Mouse (Mus musculus): ENCODE measurements around the gene Gzmk. TPM values are rescaled to one million over a fixed set of nuclear protein-coding genes. Genes with fewer than 3 reads are reported as not detected.

The Gzmk gene
- total RNA-seq, 1 experiment, result not detected

- DNase-seq (ENCODE audit: low read depth, low spot score), result no peak
- peaks cover 0 to 2% of the 10 kb centered on the region in 2 experiments; a peak in 1 of 4 replicates for H3K4me1 ChIP-seq (ENCODE audit: control insufficient read depth in 2 of 2, insufficient read depth in 2 of 2, low read length in 2 of 2, poor library complexity in 1 of 2)
- in situ Hi-C loops (cut with MboI; ENCODE audit: low sequenced_read_pairs in 2 of 2, unreplicated experiment in 2 of 2), result no loop called here
- TF ChIP-seq MAFK (IDR thresholded peaks at IDR 0.05; ENCODE audit: insufficient read depth, low read depth, low read length) (no peak), ZC3H11A (IDR thresholded peaks at IDR 0.05; ENCODE audit: borderline replicate concordance, low read depth, low read length) (no peak), HCFC1 (IDR thresholded peaks at IDR 0.05; ENCODE audit: borderline replicate concordance, insufficient read depth, low read length) (no peak), ZNF384 (IDR thresholded peaks at IDR 0.05; ENCODE audit: low read depth, low read length) (no peak), CHD2 (IDR thresholded peaks at IDR 0.05; ENCODE audit: low read depth, low read length) (no peak)
- no peaks in the 10 kb centered on the region for H3K36me3 ChIP-seq (ENCODE audit: control insufficient read depth, insufficient read depth, low read length, poor library complexity, severe bottlenecking)
- no peak overlapping the region for H3K4me3 ChIP-seq (ENCODE audit: insufficient read depth in 1 of 2, low read depth in 1 of 2, low read length in 2 of 2, poor library complexity in 1 of 2, severe bottlenecking in 1 of 2)
- H3K9me3 ChIP-seq (ENCODE audit: control insufficient read depth, insufficient read depth, low read depth, low read length), result no peaks in the 10 kb centered on the region
- H3K9ac ChIP-seq (ENCODE audit: insufficient read depth, low read depth, low read length, poor library complexity, severe bottlenecking), result no peak overlapping the region
- no peak overlapping the region for H3K27ac ChIP-seq (ENCODE audit: insufficient read depth, low read depth, low read length, poor library complexity, severe bottlenecking)
Measured at GRCm38 (mm10) chr13:113213865-113214264, 11.8 kb downstream of the Gzmk start.

- Histone ChIP-seq H3K27ac (ENCODE audit: insufficient read depth, low read depth, low read length, poor library complexity, severe bottlenecking) (no peak overlapping the region), H3K4me1 (ENCODE audit: control insufficient read depth in 2 of 2, insufficient read depth in 2 of 2, low read length in 2 of 2, poor library complexity in 1 of 2) (peaks cover 0 to 2% of the 10 kb centered on the region in 2 experiments; a peak in 1 of 4 replicates), H3K36me3 (ENCODE audit: control insufficient read depth, insufficient read depth, low read length, poor library complexity, severe bottlenecking) (no peaks in the 10 kb centered on the region), H3K9me3 (ENCODE audit: control insufficient read depth, insufficient read depth, low read depth, low read length) (no peaks in the 10 kb centered on the region), H3K9ac (ENCODE audit: insufficient read depth, low read depth, low read length, poor library complexity, severe bottlenecking) (no peak overlapping the region), H3K4me3 (ENCODE audit: insufficient read depth in 1 of 2, low read depth in 1 of 2, low read length in 2 of 2, poor library complexity in 1 of 2, severe bottlenecking in 1 of 2) (no peak overlapping the region)
- TF ChIP-seq ZNF384 (IDR thresholded peaks at IDR 0.05; ENCODE audit: low read depth, low read length), result no peak
- in situ Hi-C loops (cut with MboI; ENCODE audit: low sequenced_read_pairs in 2 of 2, unreplicated experiment in 2 of 2), result no loop called here
- DNase-seq (ENCODE audit: low read depth, low spot score), result no peak
Measured at GRCm38 (mm10) chr13:113212401-113212800, 13.3 kb downstream of the Gzmk start.

GRCm38 (mm10) chr13:113211345-113211744 lies 14.4 kb downstream of the Gzmk start:
- Histone ChIP-seq H3K36me3 (ENCODE audit: control insufficient read depth, insufficient read depth, low read length, poor library complexity, severe bottlenecking) (no peaks in the 10 kb centered on the region), H3K9ac (ENCODE audit: insufficient read depth, low read depth, low read length, poor library complexity, severe bottlenecking) (no peak overlapping the region), H3K4me3 (ENCODE audit: insufficient read depth in 1 of 2, low read depth in 1 of 2, low read length in 2 of 2, poor library complexity in 1 of 2, severe bottlenecking in 1 of 2) (no peak overlapping the region), H3K27ac (ENCODE audit: insufficient read depth, low read depth, low read length, poor library complexity, severe bottlenecking) (no peak overlapping the region), H3K9me3 (ENCODE audit: control insufficient read depth, insufficient read depth, low read depth, low read length) (no peaks in the 10 kb centered on the region), H3K4me1 (ENCODE audit: control insufficient read depth in 2 of 2, insufficient read depth in 2 of 2, low read length in 2 of 2, poor library complexity in 1 of 2) (peaks cover 0 to 2% of the 10 kb centered on the region in 2 experiments; a peak in 1 of 4 replicates)
- no peak for TF ChIP-seq HCFC1 (IDR thresholded peaks at IDR 0.05; ENCODE audit: borderline replicate concordance, insufficient read depth, low read length)
- TF ChIP-seq CHD2 (IDR thresholded peaks at IDR 0.05; ENCODE audit: low read depth, low read length), result no peak
- TF ChIP-seq ZC3H11A (IDR thresholded peaks at IDR 0.05; ENCODE audit: borderline replicate concordance, low read depth, low read length), result no peak
- no peak for TF ChIP-seq MAFK (IDR thresholded peaks at IDR 0.05; ENCODE audit: insufficient read depth, low read depth, low read length)
- TF ChIP-seq ZNF384 (IDR thresholded peaks at IDR 0.05; ENCODE audit: low read depth, low read length), result no peak
- no peak for DNase-seq (ENCODE audit: low read depth, low spot score)
- in situ Hi-C loops (cut with MboI; ENCODE audit: low sequenced_read_pairs in 2 of 2, unreplicated experiment in 2 of 2), result no loop called here

GRCm38 (mm10) chr13:113209624-113210023 lies 16.1 kb downstream of the Gzmk start, which contains the start of gene Esm1:
Gene Esm1 (plus strand): TSS chr13:113209659.
- DNase-seq (ENCODE audit: low read depth, low spot score), result no peak
- H3K9ac ChIP-seq (ENCODE audit: insufficient read depth, low read depth, low read length, poor library complexity, severe bottlenecking), result no peak within 1 kb of the TSS
- no peaks in the 10 kb centered on the region for H3K36me3 ChIP-seq (ENCODE audit: control insufficient read depth, insufficient read depth, low read length, poor library complexity, severe bottlenecking)

GRCm38 (mm10) chr13:113205346-113205745 lies 20.4 kb downstream of the Gzmk start:
- Histone ChIP-seq H3K9me3 (ENCODE audit: control insufficient read depth, insufficient read depth, low read depth, low read length) (no peaks in the 10 kb centered on the region), H3K4me3 (ENCODE audit: insufficient read depth in 1 of 2, low read depth in 1 of 2, low read length in 2 of 2, poor library complexity in 1 of 2, severe bottlenecking in 1 of 2) (no peak overlapping the region), H3K4me1 (ENCODE audit: control insufficient read depth in 2 of 2, insufficient read depth in 2 of 2, low read length in 2 of 2, poor library complexity in 1 of 2) (peaks cover 0 to 2% of the 10 kb centered on the region in 2 experiments; a peak in 1 of 4 replicates), H3K9ac (ENCODE audit: insufficient read depth, low read depth, low read length, poor library complexity, severe bottlenecking) (no peak overlapping the region), H3K27ac (ENCODE audit: insufficient read depth, low read depth, low read length, poor library complexity, severe bottlenecking) (no peak overlapping the region), H3K36me3 (ENCODE audit: control insufficient read depth, insufficient read depth, low read length, poor library complexity, severe bottlenecking) (no peaks in the 10 kb centered on the region)
- DNase-seq (ENCODE audit: low read depth, low spot score), result no peak
- in situ Hi-C loops (cut with MboI; ENCODE audit: low sequenced_read_pairs in 2 of 2, unreplicated experiment in 2 of 2), result no loop called here
- no peak for TF ChIP-seq ZNF384 (IDR thresholded peaks at IDR 0.05; ENCODE audit: low read depth, low read length)
- no peak for TF ChIP-seq HCFC1 (IDR thresholded peaks at IDR 0.05; ENCODE audit: borderline replicate concordance, insufficient read depth, low read length)
- TF ChIP-seq CHD2 (IDR thresholded peaks at IDR 0.05; ENCODE audit: low read depth, low read length), result no peak
- no peak for TF ChIP-seq MAFK (IDR thresholded peaks at IDR 0.05; ENCODE audit: insufficient read depth, low read depth, low read length)
- TF ChIP-seq ZC3H11A (IDR thresholded peaks at IDR 0.05; ENCODE audit: borderline replicate concordance, low read depth, low read length), result no peak

More at GRCm38 (mm10) chr13:113209624-113210023, 16.1 kb downstream of the Gzmk start, which contains the start of gene Esm1:
- H3K27ac ChIP-seq (ENCODE audit: insufficient read depth, low read depth, low read length, poor library complexity, severe bottlenecking), result no peak within 1 kb of the TSS
- in situ Hi-C loops (cut with MboI; ENCODE audit: low sequenced_read_pairs in 2 of 2, unreplicated experiment in 2 of 2), result no loop called here
- TF ChIP-seq MAFK (IDR thresholded peaks at IDR 0.05; ENCODE audit: insufficient read depth, low read depth, low read length) (no peak), CHD2 (IDR thresholded peaks at IDR 0.05; ENCODE audit: low read depth, low read length) (no peak), HCFC1 (IDR thresholded peaks at IDR 0.05; ENCODE audit: borderline replicate concordance, insufficient read depth, low read length) (no peak), ZNF384 (IDR thresholded peaks at IDR 0.05; ENCODE audit: low read depth, low read length) (no peak), ZC3H11A (IDR thresholded peaks at IDR 0.05; ENCODE audit: borderline replicate concordance, low read depth, low read length) (no peak)
- peaks cover 0 to 2% of the 10 kb centered on the region in 2 experiments; a peak in 1 of 4 replicates for H3K4me1 ChIP-seq (ENCODE audit: control insufficient read depth in 2 of 2, insufficient read depth in 2 of 2, low read length in 2 of 2, poor library complexity in 1 of 2)
- no peaks in the 10 kb centered on the region for H3K9me3 ChIP-seq (ENCODE audit: control insufficient read depth, insufficient read depth, low read depth, low read length)
- H3K4me3 ChIP-seq (ENCODE audit: insufficient read depth in 1 of 2, low read depth in 1 of 2, low read length in 2 of 2, poor library complexity in 1 of 2, severe bottlenecking in 1 of 2), result no peak within 1 kb of the TSS

Measured in ES-E14 (cell line).